Mouse (Mus musculus): Measurements from ENCODE around the gene Rtel1.

The Rtel1 gene

DNA sequence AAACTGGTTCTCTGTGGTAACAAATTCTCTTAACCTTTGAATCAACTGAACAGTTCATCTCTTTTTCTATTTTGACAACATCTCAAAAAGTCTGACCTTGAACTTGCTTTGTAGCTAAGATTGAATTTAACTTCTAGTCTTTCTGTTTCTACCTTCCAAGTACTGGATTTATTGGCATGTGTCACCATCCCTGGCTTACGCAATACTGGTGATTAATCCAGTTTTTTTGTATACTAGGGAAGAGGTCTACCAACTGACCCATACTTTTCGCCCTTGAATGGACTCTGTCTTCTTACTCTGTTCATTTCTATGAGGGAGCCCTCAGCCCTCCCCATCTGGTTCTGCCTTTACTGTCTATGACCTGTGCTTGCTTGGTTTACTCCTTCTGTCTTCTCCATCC is 6.6 kb downstream of the Rtel1 start:
- DNase-seq (ENCODE audit: low spot score in 2 of 2) = no peak

DNA sequence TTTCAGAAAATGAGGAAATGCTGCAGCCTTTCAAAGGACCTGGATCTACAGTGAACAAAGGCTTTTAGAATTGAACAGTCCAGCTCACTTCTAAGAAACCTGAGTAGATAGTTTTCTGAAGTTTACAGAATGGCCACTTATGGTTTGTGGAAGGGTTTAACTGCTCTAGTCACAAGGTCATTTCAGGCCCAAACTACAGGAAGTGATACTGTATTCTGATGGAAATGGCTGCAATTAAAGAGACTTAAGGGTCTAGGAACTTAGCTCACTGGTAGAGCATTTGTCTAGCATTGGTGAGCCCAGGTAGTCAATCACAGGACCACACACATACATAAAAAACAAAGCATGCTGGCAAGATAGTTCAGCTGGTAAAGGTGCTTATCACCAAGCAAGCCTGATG is 13.0 kb downstream of the Rtel1 start:
- no peak for DNase-seq (ENCODE audit: low spot score in 2 of 2)

DNA sequence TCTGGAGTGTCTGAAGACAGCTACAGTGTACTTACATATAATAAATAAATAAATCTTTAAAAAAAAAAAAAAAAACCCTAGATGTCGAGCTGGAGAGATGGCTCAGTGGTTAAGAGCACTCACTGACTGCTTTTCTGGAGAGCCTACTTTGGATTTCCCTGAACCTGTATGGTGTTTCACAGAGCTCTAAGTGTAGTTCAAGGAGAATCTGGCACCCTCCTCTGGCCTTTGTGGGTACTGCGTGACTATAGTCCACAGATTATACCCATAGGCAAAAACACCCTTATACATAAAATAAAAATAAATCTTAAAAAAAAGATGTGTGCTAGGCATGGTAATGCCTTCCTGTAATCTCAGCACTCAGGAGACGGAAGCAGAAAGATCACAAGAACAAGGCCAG is 14.5 kb downstream of the Rtel1 start:
- DNase-seq (ENCODE audit: low spot score in 2 of 2) = peak; percentile 58 to 83

DNA sequence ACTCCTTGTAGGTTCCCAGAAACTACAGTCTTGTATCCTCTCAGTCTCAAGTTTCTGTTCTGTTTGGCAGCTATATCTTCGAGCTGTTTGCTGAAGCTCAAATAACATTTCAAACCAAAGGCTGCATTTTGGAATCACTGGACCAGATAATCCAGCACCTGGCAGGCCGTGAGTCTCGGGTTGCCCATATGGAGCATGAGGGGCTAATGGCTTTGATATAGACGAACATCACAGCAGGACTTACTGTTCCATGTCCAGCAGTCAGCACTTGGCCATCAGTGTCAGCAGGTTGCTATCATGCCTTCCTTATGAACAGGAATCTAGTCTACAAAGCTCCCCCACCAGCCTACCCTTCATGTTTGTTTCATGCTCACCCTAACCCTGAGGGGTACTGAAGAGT is 20.9 kb downstream of the Rtel1 start:
- DNase-seq (ENCODE audit: low spot score in 2 of 2) = no peak

DNA sequence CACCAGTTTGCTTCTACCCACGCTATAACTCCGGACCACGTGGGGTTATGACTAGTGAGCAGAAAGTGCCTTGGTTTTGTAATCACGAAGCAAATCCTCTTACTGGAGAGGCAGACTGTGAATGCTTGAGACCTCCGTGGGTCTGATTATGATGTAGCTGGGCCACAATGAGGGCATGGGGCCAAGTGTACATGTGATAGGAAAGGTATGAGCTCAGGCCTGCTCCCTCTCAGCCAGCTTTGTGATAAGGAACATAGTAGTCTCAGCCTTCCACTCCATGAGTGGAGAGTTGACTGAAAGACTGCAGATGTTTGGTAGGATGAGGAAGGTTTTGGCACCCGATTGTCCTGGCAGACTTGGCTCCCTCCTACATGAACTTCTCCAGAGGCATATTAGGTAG is 23.2 kb downstream of the Rtel1 start:
- DNase-seq (ENCODE audit: low spot score in 2 of 2) = no peak

DNA sequence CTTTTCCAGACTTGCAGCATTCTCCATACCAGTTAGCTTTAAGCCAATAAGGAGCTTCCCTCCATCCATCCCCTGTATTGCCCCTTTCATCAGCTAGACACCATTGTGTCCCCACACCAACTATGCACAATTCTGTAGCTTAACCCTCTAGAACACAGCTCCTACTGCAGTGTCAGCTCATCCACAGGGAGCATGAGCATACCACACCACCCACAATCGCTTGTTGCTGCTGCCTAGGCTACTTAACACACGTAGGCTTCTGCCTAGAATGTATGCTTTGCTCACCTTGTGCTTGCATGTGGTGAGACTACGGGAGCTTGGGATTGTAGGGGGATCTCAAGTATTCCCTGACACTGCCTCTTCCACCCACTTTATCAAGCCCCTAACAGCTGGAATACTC is 37.2 kb downstream of the Rtel1 start:
- DNase-seq (ENCODE audit: low spot score in 2 of 2) = no peak

DNA sequence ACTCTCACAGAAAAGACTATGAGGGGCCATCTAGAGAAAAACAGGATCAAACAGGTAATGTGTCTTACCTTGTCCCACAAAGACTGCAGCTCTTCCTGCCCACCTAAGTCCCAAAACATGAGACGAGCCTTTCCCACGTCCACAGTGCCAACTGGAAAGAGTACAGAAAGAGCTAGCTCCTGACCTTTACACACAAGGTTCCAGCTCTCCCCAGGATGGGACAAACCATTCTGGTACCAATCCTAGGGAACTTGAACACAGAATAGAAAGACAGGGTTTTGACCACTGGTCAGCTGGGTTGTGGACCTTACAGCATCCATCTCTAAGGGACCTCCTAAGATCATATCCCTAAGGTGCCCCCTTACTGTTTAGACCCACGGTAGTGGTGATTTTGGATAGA is 44.4 kb downstream of the Rtel1 start:
- DNase-seq (ENCODE audit: low spot score in 2 of 2) = no peak

DNA sequence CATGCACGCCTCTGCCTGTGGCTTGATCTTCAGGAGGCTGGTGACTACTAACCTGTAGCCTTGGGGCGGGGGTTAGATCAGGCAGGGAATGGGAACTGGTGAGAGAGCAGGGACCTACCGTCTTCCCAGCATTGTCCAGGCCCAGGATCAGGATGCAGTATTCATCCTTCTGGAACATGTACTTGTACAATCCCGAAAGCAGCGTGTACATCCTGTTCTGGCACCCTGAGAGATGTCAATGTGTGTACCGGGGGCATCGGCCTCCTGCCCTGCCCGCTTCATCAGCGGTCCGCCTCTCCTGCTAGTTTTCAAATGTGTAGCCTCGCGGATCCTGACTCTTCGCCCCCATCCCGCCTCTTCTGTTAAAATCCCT is 44.9 kb downstream of the Rtel1 start:
- DNase-seq (ENCODE audit: low spot score in 2 of 2) = no peak

DNA sequence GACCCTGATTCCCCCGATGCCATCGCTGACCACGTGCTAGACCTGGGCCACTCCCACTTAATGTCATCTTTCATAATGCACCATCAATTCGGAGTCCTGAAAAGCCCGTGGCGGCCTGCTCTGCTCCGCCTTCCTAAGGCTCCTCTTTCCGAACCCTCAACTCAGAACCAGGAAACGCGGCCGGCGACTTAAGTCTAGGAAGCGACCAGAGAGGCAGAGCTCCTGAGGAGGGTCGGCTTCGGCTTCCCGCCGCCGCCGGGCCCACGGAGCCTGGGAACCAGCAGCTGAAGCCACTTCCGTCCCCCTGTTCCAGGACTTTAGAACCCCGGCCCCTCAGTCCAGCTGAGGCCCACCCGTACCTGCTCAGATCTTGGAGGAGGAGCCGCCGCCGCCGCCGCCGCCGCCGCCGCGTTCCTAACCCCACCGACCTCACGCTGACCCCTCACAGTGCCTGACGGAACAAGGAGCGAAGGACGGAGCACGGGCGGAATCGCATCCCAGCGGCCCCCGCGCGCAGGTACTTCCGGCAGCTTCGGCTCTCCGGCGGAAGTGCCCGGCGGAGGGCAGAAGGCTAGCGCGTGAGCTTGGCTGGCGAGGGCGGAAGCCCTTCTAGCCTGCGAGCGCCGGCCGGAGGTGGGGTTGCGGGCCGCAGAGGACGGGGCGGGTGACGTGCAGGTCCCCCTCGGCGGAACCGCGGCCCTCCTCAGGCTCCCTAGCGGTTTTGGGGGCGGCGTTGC is 45.5 kb downstream of the Rtel1 start, which contains the start of the genes Zgpat and Arfrp1:
Zgpat (plus strand) TSS at position 69 of the 737 bp plus-strand sequence.
Arfrp1 (minus strand) TSS at position 545 of the 737 bp plus-strand sequence.
- DNase-seq (ENCODE audit: low spot score in 2 of 2) = peak; percentile 90 to 91

DNA sequence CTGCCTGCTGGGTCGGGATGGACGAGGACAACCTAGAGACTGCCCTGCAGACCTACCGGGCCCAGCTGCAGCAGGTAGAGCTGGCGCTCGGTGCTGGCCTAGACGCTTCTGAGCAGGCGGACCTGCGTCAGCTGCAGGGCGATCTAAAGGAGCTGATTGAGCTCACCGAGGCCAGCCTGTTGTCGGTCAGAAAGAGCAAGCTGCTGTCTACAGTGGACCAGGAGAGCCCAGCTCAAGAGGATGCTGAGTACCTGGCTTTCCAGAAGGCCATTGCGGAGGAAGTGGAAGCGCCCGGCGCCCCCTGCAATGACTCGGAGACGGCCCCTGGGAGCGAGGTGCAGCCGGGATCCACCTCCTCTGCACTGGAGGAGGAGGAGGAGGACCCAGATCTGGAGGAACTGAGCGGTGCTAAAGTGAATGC is 46.1 kb downstream of the Rtel1 start:
- no peak for DNase-seq (ENCODE audit: low spot score in 2 of 2)

DNA sequence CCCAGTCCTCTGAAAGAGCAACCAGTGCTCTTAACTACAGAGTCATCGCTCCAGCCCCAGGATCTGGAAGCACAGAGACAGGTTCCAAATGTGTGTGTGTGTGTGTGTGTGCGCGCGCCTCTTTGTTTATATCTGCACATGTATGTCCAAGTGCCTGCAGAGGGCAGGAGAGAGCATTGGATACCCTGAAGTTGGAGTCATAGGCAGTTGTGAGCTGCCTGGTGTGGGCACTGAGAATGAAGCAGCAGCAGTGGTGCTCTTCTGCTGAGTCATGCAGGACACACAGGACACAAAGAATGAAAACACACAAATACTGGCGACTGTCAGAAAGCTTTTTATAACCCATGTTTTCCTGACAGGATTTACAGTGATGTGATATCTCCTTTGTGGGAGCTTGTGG is 50.5 kb downstream of the Rtel1 start:
- DNase-seq (ENCODE audit: low spot score in 2 of 2) = no peak

DNA sequence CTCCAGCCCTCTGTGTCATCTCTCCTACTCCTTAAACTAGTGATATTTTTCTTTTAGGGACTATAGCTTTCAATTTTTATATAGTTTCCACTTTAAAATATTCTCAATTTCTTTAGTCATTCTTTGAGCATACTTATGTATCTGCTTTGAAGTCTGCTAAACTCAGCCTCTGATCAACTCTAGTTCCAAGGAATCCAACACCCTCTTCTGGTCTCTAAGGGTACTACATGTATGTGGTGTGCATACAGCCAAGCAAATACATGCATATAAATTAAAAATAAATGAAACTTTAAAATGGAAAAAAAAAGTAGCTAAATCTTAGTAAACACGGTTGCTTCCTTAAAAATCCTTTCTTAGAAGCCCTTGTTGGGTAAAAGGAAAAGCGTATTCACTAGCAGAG is 56.2 kb downstream of the Rtel1 start:
- no peak for DNase-seq (ENCODE audit: low spot score in 2 of 2)

DNA sequence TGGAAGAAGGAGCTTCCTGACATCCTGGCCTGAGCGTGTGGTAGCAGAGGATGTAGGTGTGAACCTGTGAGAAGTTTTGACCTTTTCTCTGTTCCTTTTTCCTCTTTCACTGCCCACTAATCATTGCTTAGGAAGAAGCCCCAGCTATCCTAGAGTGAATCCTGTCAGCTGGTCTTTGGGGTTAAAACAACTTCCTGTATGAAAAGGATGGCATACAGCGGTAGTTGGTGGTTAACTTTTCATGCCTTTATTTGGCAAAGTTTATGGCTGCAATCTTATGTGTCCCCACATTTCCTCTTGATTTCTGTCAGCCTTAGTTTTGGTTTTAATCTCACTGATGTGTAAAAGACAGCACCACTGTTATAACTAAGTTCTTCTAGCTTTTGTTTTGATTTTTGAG is 57.7 kb downstream of the Rtel1 start:
- no peak for DNase-seq (ENCODE audit: low spot score in 2 of 2)

DNA sequence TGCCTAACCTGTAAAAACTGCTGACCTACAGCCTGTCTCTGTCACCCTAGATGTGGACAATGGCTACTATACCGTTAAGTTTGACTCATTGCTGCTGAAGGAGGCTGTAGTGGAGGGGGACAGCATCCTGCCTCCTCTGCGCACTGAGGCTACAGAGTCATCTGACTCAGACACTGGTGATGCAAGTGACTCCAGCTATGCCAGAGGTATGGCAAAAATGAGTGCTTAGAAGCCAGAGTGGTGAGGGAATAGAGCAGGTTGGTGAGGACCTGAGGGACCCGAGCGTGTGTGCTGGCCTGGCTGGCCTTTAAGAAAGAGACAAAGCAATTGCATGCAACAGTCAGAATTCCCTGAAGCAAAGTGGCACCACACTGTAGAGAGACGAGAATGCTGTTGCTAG is 59.2 kb downstream of the Rtel1 start:
- no peak for DNase-seq (ENCODE audit: low spot score in 2 of 2)

DNA sequence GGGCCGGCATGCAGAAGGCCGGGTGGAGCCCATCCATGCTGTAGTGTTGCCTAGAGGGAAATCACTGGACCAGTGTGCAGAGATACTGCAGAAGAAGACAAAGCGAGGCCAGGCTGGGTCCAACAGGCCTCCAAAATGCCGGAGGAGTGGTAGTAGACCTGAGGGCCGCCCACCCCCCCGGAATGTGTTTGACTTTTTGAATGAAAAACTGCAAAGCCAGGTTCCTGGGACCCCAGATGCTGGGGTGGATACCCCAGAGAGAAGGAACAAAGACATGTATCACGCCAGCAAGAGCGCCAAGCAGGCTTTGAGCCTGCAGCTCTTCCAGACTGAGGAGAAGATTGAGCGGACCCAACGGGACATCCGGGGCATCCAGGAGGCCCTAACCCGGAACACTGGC is 60.2 kb downstream of the Rtel1 start, which contains the start of gene Lime1:
Lime1 (plus strand) TSS at position 301 of the 400 bp plus-strand sequence.
- no peak for DNase-seq (ENCODE audit: low spot score in 2 of 2)

DNA sequence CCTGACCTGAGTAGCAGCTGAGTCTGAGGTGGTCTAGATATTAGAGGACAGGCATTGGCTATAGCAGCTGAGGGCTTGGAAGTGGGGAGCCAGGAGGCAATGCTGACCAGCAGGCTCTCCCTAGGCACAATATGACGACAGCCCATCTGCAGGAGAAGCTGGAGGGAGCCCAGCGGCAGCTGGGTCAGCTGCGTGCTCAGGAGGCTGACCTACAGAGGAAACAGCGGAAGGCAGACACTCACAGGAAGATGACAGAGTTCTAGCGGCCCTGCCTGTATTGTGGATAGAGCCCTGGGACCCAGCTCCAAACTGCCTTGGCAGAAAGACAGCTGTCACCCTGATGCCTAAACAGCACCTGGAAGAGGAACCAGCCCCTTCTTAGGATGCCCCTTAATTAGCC is 60.7 kb downstream of the Rtel1 start:
- no peak for DNase-seq (ENCODE audit: low spot score in 2 of 2)

DNA sequence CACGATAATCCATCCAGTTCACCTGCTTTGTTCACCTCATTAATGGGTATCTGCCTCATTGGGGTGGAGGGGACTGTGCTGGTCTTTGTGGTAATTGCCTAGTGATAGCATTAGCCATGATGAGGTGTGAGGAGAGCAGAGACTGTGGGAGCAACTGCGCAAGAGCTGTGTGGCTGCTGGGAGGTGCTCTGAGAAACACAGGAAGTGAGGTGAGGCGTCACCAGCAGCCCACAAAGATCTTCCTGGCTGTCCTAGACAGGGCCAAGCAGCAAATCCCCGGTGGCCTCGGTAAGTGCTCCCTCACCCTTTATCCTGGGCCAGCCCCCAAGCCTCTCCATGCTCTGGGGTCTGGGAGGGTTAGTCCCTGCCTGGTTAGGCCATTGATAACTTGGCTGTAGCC is 61.6 kb downstream of the Rtel1 start:
- DNase-seq (ENCODE audit: low spot score in 2 of 2) = no peak

DNA sequence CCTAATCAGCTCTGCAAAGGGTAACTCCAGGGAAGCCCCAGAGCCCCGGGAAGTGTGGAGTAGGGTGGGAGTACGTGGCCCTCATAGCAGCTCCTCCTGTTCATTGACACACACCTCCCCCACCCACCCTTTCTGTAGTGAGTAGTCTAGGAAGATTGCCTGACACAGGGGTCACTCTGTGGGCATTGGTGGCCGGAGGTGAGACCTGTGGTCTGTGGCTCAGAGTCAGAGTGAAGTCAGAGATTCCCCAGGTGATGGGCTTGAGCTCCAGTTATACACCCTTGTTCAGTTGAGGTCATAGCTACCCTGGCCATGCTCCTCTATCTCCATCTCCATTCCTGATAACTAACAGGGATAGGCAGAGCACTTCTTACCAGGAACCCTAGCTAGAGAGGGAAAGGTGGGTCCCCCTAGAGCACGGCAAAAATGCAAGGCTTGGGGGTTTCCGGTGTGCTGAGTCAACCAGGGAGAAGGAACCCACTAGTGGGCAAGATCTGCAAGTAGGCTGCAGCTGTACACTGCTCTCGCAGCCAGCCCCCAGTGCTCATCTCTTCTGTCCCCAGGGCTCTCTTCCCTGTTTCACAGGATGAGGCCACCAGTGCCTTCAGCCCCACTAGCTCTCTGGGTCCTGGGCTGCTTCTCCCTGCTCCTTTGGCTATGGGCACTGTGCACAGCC is 62.2 kb downstream of the Rtel1 start:
- DNase-seq (ENCODE audit: low spot score in 2 of 2) = no peak

DNA sequence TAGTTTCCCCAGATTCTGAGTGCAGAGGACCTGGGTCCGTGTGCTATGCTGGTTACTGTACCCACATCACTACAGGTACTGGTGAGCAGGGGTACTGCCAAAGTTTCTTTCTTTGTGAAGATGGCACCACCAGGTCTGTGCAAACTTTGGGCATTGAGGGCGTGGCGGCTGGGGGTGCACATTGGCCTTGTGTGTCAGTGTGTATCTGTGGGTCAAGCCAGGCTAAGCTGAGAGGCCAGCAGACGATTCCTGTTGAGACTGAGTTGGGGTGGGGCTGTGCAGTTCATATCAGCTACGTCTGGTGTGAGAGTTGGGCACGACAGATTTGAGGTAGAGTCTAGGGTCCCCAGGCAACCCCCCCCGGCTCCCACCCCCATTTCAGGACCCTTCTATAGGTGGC is 64.9 kb downstream of the Rtel1 start:
- DNase-seq (ENCODE audit: low spot score in 2 of 2) = no peak

DNA sequence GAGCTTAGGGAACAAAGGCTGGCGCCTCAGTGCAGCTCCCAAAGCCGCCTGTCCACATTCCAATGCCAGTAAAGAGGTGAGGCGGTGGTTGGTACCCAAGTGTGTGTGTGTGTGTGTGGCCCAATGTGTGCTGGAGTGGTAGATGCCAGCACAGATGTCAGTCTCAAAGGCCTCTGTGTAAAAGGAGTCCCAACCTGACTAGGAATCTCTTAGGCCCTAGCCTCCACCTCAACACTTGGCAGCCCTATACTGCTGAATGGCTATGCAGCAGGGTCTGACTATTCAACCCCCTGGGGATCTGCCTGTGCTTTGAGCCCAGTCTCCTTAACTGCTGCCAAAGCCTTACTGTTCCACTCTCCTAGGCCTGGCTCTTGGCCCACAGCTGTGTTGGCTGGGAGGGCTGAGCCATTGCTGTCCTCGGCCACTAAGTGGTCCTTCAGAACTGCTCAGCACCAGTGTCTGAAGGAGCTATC is 65.4 kb downstream of the Rtel1 start:
- DNase-seq (ENCODE audit: low spot score in 2 of 2) = no peak

DNA sequence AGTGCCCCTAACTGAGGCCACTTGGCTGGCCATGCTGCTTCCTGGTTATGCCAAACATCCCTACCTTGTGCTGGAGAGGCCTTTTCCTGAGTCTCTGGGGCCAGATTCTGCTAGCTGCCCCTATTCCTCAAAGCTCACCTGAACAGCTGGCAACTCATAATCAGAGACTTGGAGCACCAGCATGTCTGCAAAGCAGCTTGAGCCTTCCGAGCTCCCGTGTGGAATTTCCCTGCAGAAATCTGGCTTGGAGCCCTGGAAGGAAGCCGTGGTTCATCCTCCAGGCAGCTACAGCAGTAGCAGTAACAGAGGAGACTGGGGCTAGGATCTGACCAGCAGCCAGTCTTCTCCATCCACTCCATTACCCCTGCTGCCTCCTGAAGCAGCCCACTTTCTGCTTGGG is 66.3 kb downstream of the Rtel1 start:
- DNase-seq (ENCODE audit: low spot score in 2 of 2) = peak in 1 of 2 experiments; percentile 78

DNA sequence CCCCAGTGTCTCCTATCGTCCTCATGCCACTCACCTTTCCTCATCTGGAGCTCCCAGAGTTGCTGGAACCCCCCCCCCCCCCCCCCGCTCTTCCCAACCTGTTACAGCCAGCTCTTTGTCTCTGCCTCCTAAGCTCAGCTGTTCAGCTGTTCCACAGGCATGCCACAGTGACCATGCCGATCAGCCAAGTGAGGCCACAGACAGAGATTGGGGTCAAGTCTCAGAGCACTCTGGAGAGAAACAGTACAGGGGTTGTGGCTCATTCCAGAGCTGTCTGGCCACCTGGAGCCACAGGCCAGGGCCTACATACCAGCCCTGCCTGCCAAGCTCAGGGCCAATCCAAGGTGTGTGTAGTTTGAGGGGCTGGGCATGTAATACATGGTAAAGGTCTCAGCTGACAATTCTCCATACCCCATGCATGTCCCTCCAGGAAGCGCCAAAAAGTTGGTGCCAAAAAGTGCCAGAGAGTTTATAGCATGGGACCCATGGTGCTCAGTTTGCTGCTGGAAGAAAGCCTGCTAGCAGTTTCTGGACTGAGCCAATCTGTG is 67.2 kb downstream of the Rtel1 start:
- DNase-seq (ENCODE audit: low spot score in 2 of 2) = no peak
